Mouse (Mus musculus): ENCODE results near the gene Olfr1303. TPM values are rescaled to one million over a fixed set of nuclear protein-coding genes. Genes with fewer than 3 reads are reported as not detected.

Olfr1303 gene
- polyA plus RNA-seq (2014; fragmentation: Illumina TruSeq; extraction: RNeasy Lipid Tissue Mini Kit (QIAGEN cat#74804); ENCODE audit: low read depth, low replicate concordance) = not detected

DNA sequence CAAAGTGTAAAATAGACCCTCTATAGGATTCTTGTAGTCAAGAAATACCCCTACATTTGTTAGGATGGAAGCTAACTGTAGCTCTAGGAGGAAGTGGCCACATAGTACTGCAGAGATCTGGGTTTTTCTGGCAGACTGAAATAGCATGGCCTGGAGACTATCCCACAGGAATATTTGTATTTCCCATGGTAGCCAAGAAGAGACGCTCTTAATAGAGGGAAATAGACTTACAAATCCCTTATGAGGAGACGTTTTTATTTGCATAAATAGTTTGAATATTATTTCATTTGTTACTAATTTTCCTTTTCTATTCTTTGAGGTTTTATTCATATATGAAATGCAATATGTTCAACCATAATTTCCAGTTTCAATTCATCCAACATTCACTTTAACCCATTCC, at the start of gene Olfr1303:
Olfr1303 (minus strand) TSS at position 101 of the 400 bp plus-strand sequence.

DNA sequence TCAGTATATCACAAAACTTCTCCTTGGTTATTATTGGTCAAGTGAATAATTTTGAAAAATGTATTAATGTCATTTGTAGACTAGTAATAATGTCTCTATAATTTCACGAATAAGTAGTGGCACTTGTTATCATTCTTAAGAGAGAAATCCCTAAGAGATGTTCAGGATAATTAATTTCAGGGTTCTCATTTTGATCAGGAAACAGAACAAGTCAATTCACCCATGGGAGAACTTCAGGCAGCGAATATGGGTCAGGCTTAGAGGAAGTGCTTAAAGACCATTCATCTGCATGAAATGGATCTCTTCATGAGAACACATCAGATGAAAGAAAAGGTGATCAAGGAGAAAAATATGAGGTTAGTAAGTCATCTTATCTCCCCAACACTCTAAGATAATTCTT, 43.0 kb downstream of the Olfr1303 start, which contains the start of gene Olfr1302:
Olfr1302 (plus strand) TSS at position 301 of the 400 bp plus-strand sequence.

Other genes with a start within 250 kb of the Olfr1303 start
- gene Olfr1297, start 193.8 kb downstream of the Olfr1303 start, polyA plus RNA-seq (2014; fragmentation: Illumina TruSeq; extraction: RNeasy Lipid Tissue Mini Kit (QIAGEN cat#74804); ENCODE audit: low read depth, low replicate concordance) = not detected
- not detected for gene Olfr1298, start 171.1 kb downstream of the Olfr1303 start, polyA plus RNA-seq (2014; fragmentation: Illumina TruSeq; extraction: RNeasy Lipid Tissue Mini Kit (QIAGEN cat#74804); ENCODE audit: low read depth, low replicate concordance)
- not detected for gene Olfr1299, start 158.9 kb downstream of the Olfr1303 start, polyA plus RNA-seq (2014; fragmentation: Illumina TruSeq; extraction: RNeasy Lipid Tissue Mini Kit (QIAGEN cat#74804); ENCODE audit: low read depth, low replicate concordance)
- not detected for gene Olfr1301, start 69.3 kb downstream of the Olfr1303 start, polyA plus RNA-seq (2014; fragmentation: Illumina TruSeq; extraction: RNeasy Lipid Tissue Mini Kit (QIAGEN cat#74804); ENCODE audit: low read depth, low replicate concordance)
- not detected for gene Olfr1302, start 42.9 kb downstream of the Olfr1303 start, polyA plus RNA-seq (2014; fragmentation: Illumina TruSeq; extraction: RNeasy Lipid Tissue Mini Kit (QIAGEN cat#74804); ENCODE audit: low read depth, low replicate concordance)
- gene Olfr1305, start 56.8 kb upstream of the Olfr1303 start, polyA plus RNA-seq (2014; fragmentation: Illumina TruSeq; extraction: RNeasy Lipid Tissue Mini Kit (QIAGEN cat#74804); ENCODE audit: low read depth, low replicate concordance) = not detected
- gene Olfr1306, start 95.9 kb upstream of the Olfr1303 start, polyA plus RNA-seq (2014; fragmentation: Illumina TruSeq; extraction: RNeasy Lipid Tissue Mini Kit (QIAGEN cat#74804); ENCODE audit: low read depth, low replicate concordance) = not detected
- gene Olfr1307, start 129.1 kb upstream of the Olfr1303 start, polyA plus RNA-seq (2014; fragmentation: Illumina TruSeq; extraction: RNeasy Lipid Tissue Mini Kit (QIAGEN cat#74804); ENCODE audit: low read depth, low replicate concordance) = not detected
- not detected for gene Olfr1308, start 144.6 kb upstream of the Olfr1303 start, polyA plus RNA-seq (2014; fragmentation: Illumina TruSeq; extraction: RNeasy Lipid Tissue Mini Kit (QIAGEN cat#74804); ENCODE audit: low read depth, low replicate concordance)
- gene Olfr1309, start 169.9 kb upstream of the Olfr1303 start, polyA plus RNA-seq (2014; fragmentation: Illumina TruSeq; extraction: RNeasy Lipid Tissue Mini Kit (QIAGEN cat#74804); ENCODE audit: low read depth, low replicate concordance) = not detected
- not detected for gene Olfr1310, start 192.4 kb upstream of the Olfr1303 start, polyA plus RNA-seq (2014; fragmentation: Illumina TruSeq; extraction: RNeasy Lipid Tissue Mini Kit (QIAGEN cat#74804); ENCODE audit: low read depth, low replicate concordance)
- gene Olfr1311, start 204.1 kb upstream of the Olfr1303 start, polyA plus RNA-seq (2014; fragmentation: Illumina TruSeq; extraction: RNeasy Lipid Tissue Mini Kit (QIAGEN cat#74804); ENCODE audit: low read depth, low replicate concordance) = not detected
- gene Olfr1312, start 229.9 kb upstream of the Olfr1303 start, polyA plus RNA-seq (2014; fragmentation: Illumina TruSeq; extraction: RNeasy Lipid Tissue Mini Kit (QIAGEN cat#74804); ENCODE audit: low read depth, low replicate concordance) = not detected